Mouse (Mus musculus): ENCODE data around the gene Srgap3. TPM values are rescaled to one million over a fixed set of nuclear protein-coding genes. Genes with fewer than 3 reads are reported as not detected.

Gene Srgap3
- polyA plus RNA-seq, 1 experiment from 2014 or later, result 0.13 TPM

GRCm38 (mm10) chr6:112871241-112871780 is 75.8 kb downstream of the Srgap3 start:
- H3K4me1 ChIP-seq (ENCODE audit: insufficient read depth), result no peaks in the 10 kb centered on the region
- TF ChIP-seq EP300 (IDR thresholded peaks at IDR 0.05; ENCODE audit: low read depth) (no peak), CTCF (IDR thresholded peaks at IDR 0.05; ENCODE audit: low read depth) (no peak)
- 77% methylated on average over 7 of the region's 7 CpGs for WGBS (ENCODE audit: insufficient replicate concordance)
- no peak overlapping the region for H3K27ac ChIP-seq (ENCODE audit: low read depth)
- H3K9ac ChIP-seq (replicated peaks), result no peak overlapping the region
- H3K27me3 ChIP-seq (ENCODE audit: insufficient read depth, low read length), result no peaks in the 10 kb centered on the region
- no peak overlapping the region for H3K4me2 ChIP-seq (ENCODE audit: low read depth, low read length)
- ATAC-seq, result no peak
- DNase-seq, result no peak
- H3K9me3 ChIP-seq (ENCODE audit: low read length), result no peaks in the 10 kb centered on the region
- H3K4me3 ChIP-seq (ENCODE audit: low read depth, low read length), result no peak overlapping the region
- H3K36me3 ChIP-seq (replicated peaks; ENCODE audit: insufficient read depth, low read length), result no peaks in the 10 kb centered on the region

GRCm38 (mm10) chr6:112868197-112868957 is 78.7 kb downstream of the Srgap3 start:
- 65% methylated on average over 9 of the region's 9 CpGs for WGBS (ENCODE audit: insufficient replicate concordance)
- Histone ChIP-seq H3K27ac (ENCODE audit: low read depth) (no peak overlapping the region), H3K9me3 (ENCODE audit: low read length) (no peaks in the 10 kb centered on the region), H3K4me3 (ENCODE audit: low read depth, low read length) (no peak overlapping the region), H3K9ac (replicated peaks) (no peak overlapping the region), H3K4me2 (ENCODE audit: low read depth, low read length) (no peak overlapping the region), H3K36me3 (replicated peaks; ENCODE audit: insufficient read depth, low read length) (no peaks in the 10 kb centered on the region), H3K4me1 (ENCODE audit: insufficient read depth) (no peaks in the 10 kb centered on the region), H3K27me3 (ENCODE audit: insufficient read depth, low read length) (no peaks in the 10 kb centered on the region)
- no peak for ATAC-seq
- TF ChIP-seq CTCF (IDR thresholded peaks at IDR 0.05; ENCODE audit: low read depth) (no peak), EP300 (IDR thresholded peaks at IDR 0.05; ENCODE audit: low read depth) (no peak)
- no peak for DNase-seq

GRCm38 (mm10) chr6:112866096-112866495 is 81.0 kb downstream of the Srgap3 start:
- H3K4me3 ChIP-seq (ENCODE audit: low read depth, low read length), result no peak overlapping the region
- no peaks in the 10 kb centered on the region; the same call in 1 of the 2 replicates for H3K4me1 ChIP-seq (ENCODE audit: insufficient read depth)
- no peaks in the 10 kb centered on the region for H3K27me3 ChIP-seq (ENCODE audit: insufficient read depth, low read length)
- 84% methylated on average over 4 of the region's 4 CpGs for WGBS (ENCODE audit: insufficient replicate concordance)
- H3K36me3 ChIP-seq (replicated peaks; ENCODE audit: insufficient read depth, low read length), result no peaks in the 10 kb centered on the region
- no peak overlapping the region for H3K27ac ChIP-seq (ENCODE audit: low read depth)
- TF ChIP-seq EP300 (IDR thresholded peaks at IDR 0.05; ENCODE audit: low read depth) (no peak), CTCF (IDR thresholded peaks at IDR 0.05; ENCODE audit: low read depth) (no peak)
- no peak overlapping the region for H3K4me2 ChIP-seq (ENCODE audit: low read depth, low read length)
- DNase-seq (no peak), ATAC-seq (no peak)
- H3K9me3 ChIP-seq (ENCODE audit: low read length), result no peaks in the 10 kb centered on the region
- no peak overlapping the region for H3K9ac ChIP-seq (replicated peaks)

- H3K36me3 ChIP-seq (replicated peaks; ENCODE audit: insufficient read depth, low read length), result no peaks in the 10 kb centered on the region
- TF ChIP-seq CTCF (IDR thresholded peaks at IDR 0.05; ENCODE audit: low read depth) (no peak), EP300 (IDR thresholded peaks at IDR 0.05; ENCODE audit: low read depth) (no peak)
- no peak overlapping the region for H3K4me3 ChIP-seq (ENCODE audit: low read depth, low read length)
- H3K4me1 ChIP-seq (ENCODE audit: insufficient read depth), result no peaks in the 10 kb centered on the region; the same call in 1 of the 2 replicates
- H3K9ac ChIP-seq (replicated peaks), result no peak overlapping the region
- no peak overlapping the region for H3K27ac ChIP-seq (ENCODE audit: low read depth)
- whole genome bisulfite sequencing (ENCODE audit: insufficient replicate concordance), result 53% methylated on average over 6 of the region's 6 CpGs
- ATAC-seq (no peak), DNase-seq (no peak)
- H3K4me2 ChIP-seq (ENCODE audit: low read depth, low read length), result no peak overlapping the region
- H3K27me3 ChIP-seq (ENCODE audit: insufficient read depth, low read length), result no peaks in the 10 kb centered on the region
- H3K9me3 ChIP-seq (ENCODE audit: low read length), result no peaks in the 10 kb centered on the region
Measured at GRCm38 (mm10) chr6:112865021-112865531, 82.0 kb downstream of the Srgap3 start.

GRCm38 (mm10) chr6:112862465-112862864 is 84.6 kb downstream of the Srgap3 start:
- Histone ChIP-seq H3K4me2 (ENCODE audit: low read depth, low read length) (no peak overlapping the region), H3K9ac (replicated peaks) (no peak overlapping the region), H3K4me3 (ENCODE audit: low read depth, low read length) (no peak overlapping the region), H3K27ac (ENCODE audit: low read depth) (no peak overlapping the region), H3K9me3 (ENCODE audit: low read length) (no peaks in the 10 kb centered on the region), H3K27me3 (ENCODE audit: insufficient read depth, low read length) (no peaks in the 10 kb centered on the region), H3K4me1 (ENCODE audit: insufficient read depth) (no peaks in the 10 kb centered on the region; the same call in 1 of the 2 replicates), H3K36me3 (replicated peaks; ENCODE audit: insufficient read depth, low read length) (no peaks in the 10 kb centered on the region)
- ATAC-seq, result no peak
- 78% methylated on average over 7 of the region's 7 CpGs for WGBS (ENCODE audit: insufficient replicate concordance)
- TF ChIP-seq EP300 (IDR thresholded peaks at IDR 0.05; ENCODE audit: low read depth), result no peak
- no peak for TF ChIP-seq CTCF (IDR thresholded peaks at IDR 0.05; ENCODE audit: low read depth)
- DNase-seq, result no peak

All from liver, postnatal 0 days (tissue).